ENCODE assay signal across 17 mouse cellular contexts in the genomic region with DNA sequence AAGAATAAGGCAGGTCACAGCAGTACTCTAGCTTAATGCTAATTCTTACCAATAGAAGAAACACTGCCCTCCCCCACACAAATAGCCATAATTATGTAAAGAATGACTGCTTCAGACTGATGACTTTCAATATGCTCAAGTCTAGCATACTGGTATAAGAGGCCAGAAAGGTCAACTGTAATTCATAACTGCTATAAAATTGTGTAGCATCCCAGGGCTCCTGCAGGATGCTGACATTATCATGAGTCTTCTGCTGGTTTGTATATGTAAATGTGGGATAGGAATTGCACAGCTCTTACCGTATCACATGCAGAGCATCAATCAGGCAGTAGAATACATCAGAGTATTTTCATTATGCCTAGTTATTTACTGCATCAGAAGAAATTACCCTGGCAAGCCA.
DNase-seq lines count a peak whose midpoint lies in the region; ATAC-seq lines count a peak whose summit lies in the region.
"Had no signal": no experiment of that assay in that cellular context is flagged by ENCODE, and none has a peak within 500 bp of the region (broad histone marks: within the 10 kb centered on the region; RNA-seq: fewer than 3 reads in every experiment).

No protein-coding gene starts in this region.

- H3K4me1 ChIP-seq in neural tube, embryonic 11.5 days (ENCODE audit: control insufficient read depth, insufficient read depth, low read length) = no peaks in the 10 kb centered on the region
- H3K4me1 ChIP-seq in hindbrain, embryonic 13.5 days (replicated peaks) = peaks cover 17% of the 10 kb centered on the region
- peaks cover 14% of the 10 kb centered on the region for H3K4me1 ChIP-seq in midbrain, embryonic 15.5 days
- H3K4me1 ChIP-seq: limb, embryonic 15.5 days; liver, embryonic 15.5 days had no signal

- 0 out of 2 replicates have a peak overlapping the region, but pooled peaks have one; percentile 10 for H3K27ac ChIP-seq in neural tube, embryonic 11.5 days (ENCODE audit: low read depth, low read length)
- peak overlapping the region; percentile 15; the same call in 1 of the 2 replicates for H3K27ac ChIP-seq in hindbrain, embryonic 13.5 days
- peak overlapping the region; percentile 42 for H3K27ac ChIP-seq in midbrain, embryonic 15.5 days
- H3K27ac ChIP-seq: limb, embryonic 15.5 days; liver, embryonic 15.5 days; macrophage had no signal

- no peak overlapping the region for H3K9ac ChIP-seq in neural tube, embryonic 11.5 days (ENCODE audit: low read length)
- H3K9ac ChIP-seq in hindbrain, embryonic 13.5 days = no peak overlapping the region
- no peak overlapping the region for H3K9ac ChIP-seq in midbrain, embryonic 15.5 days
- H3K9ac ChIP-seq: limb, embryonic 15.5 days; liver, embryonic 15.5 days had no signal

- no peak overlapping the region for H3K4me2 ChIP-seq in neural tube, embryonic 11.5 days (ENCODE audit: low read depth)
- no peak overlapping the region for H3K4me2 ChIP-seq in hindbrain, embryonic 13.5 days
- no peak overlapping the region for H3K4me2 ChIP-seq in midbrain, embryonic 15.5 days
- H3K4me2 ChIP-seq: limb, embryonic 15.5 days; liver, embryonic 15.5 days had no signal

- no peaks in the 10 kb centered on the region for H3K9me3 ChIP-seq in neural tube, embryonic 11.5 days (ENCODE audit: control insufficient read depth, low read length)
- no peaks in the 10 kb centered on the region for H3K9me3 ChIP-seq in hindbrain, embryonic 13.5 days
- no peaks in the 10 kb centered on the region for H3K9me3 ChIP-seq in midbrain, embryonic 15.5 days
- H3K9me3 ChIP-seq: limb, embryonic 15.5 days; liver, embryonic 15.5 days had no signal

- 44% methylated on average over 1 of the region's 1 CpGs for WGBS in neural tube, embryonic 11.5 days
- 21% methylated on average over 1 of the region's 1 CpGs for WGBS in hindbrain, embryonic 13.5 days
- 18% methylated on average over 1 of the region's 1 CpGs for WGBS in midbrain, embryonic 15.5 days

- no peak overlapping the region for H3K4me3 ChIP-seq in neural tube, embryonic 11.5 days (ENCODE audit: low read depth, low read length)
- H3K4me3 ChIP-seq in hindbrain, embryonic 13.5 days = no peak overlapping the region
- no peak overlapping the region for H3K4me3 ChIP-seq in midbrain, embryonic 15.5 days
- H3K4me3 ChIP-seq: limb, embryonic 15.5 days; liver, embryonic 15.5 days had no signal

- peak; percentile 12 for DNase-seq in neural tube, embryonic 11.5 days (ENCODE audit: low spot score)
- no peak for DNase-seq in neural tube, embryonic 10.5 days (ENCODE audit: extremely low spot score, low spot score)
- no peak for DNase-seq in retina, embryonic 14.5 days (ENCODE audit: low spot score)
- no peak for DNase-seq in embryo, embryonic 9.5 days (ENCODE audit: extremely low spot score)
- no peak for DNase-seq in adipocyte (ENCODE audit: low spot score)
- DNase-seq: adrenal gland, adult 2 months; B cell, adult 2 months; cerebellum, postnatal 10 days; kidney, adult 2 months; kidney, postnatal 25 days; right cerebral cortex, postnatal 4 days; thymus, adult 2 months had no signal

- no peaks in the 10 kb centered on the region for H3K27me3 ChIP-seq in neural tube, embryonic 11.5 days (ENCODE audit: control insufficient read depth, insufficient read depth, low read length)
- H3K27me3 ChIP-seq in hindbrain, embryonic 13.5 days = no peaks in the 10 kb centered on the region
- no peaks in the 10 kb centered on the region for H3K27me3 ChIP-seq in midbrain, embryonic 15.5 days (replicated peaks)
- H3K27me3 ChIP-seq: limb, embryonic 15.5 days; liver, embryonic 15.5 days had no signal

- H3K36me3 ChIP-seq in neural tube, embryonic 11.5 days (ENCODE audit: control insufficient read depth, insufficient read depth, low read length) = no peaks in the 10 kb centered on the region
- H3K36me3 ChIP-seq in hindbrain, embryonic 13.5 days = no peaks in the 10 kb centered on the region
- H3K36me3 ChIP-seq in midbrain, embryonic 15.5 days (replicated peaks) = no peaks in the 10 kb centered on the region
- H3K36me3 ChIP-seq: limb, embryonic 15.5 days; liver, embryonic 15.5 days had no signal

- peak; percentile 49 for ATAC-seq in neural tube, embryonic 11.5 days (ENCODE audit: insufficient read depth, low FRiP score, low TSS enrichment)
- ATAC-seq in hindbrain, embryonic 13.5 days (ENCODE audit: low FRiP score) = peak; percentile 82
- peak; percentile 35 for ATAC-seq in midbrain, embryonic 15.5 days (replicated peaks)
